28 mouse cellular contexts compared by ENCODE assay signal in the genomic region with DNA sequence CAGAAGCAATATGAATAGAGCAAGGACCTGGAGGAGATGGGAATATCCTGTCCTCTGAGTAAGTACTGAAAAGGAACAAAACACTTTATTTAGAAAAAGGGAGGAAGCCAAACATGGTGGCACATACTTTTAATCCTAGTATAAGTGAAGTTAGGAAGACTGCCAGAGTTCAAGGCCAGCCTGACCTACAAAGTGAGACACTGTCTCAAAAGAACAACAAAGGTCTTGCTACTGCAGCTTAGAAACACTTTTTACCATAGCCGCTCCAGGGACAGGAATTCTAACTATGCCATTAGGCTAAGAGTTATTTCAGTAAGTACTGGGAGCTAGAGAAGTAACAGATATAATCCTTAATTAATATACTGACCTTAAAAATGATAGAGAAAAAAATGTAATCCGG. TPM values are rescaled to one million over a fixed set of nuclear protein-coding genes. Genes with fewer than 3 reads are reported as not detected.
A peak's percentile ranks its signal among the peaks of the same experiment; 100 is the strongest.
DNase-seq lines count a peak whose midpoint lies in the region; ATAC-seq and TF ChIP-seq lines count a peak whose summit lies in the region.
"Had no signal": no experiment of that assay in that cellular context is flagged by ENCODE, and none has a peak within 500 bp of the region (broad histone marks: within the 10 kb centered on the region; RNA-seq: fewer than 3 reads in every experiment).

No protein-coding gene starts in this region.

- no peaks in the 10 kb centered on the region for H3K4me1 ChIP-seq in heart, adult 2 months (ENCODE audit: control insufficient read depth, insufficient read depth, low read length)
- peaks cover 3% of the 10 kb centered on the region; the same call in 1 of the 2 replicates for H3K4me1 ChIP-seq in heart, embryonic 15.5 days (replicated peaks)
- H3K4me1 ChIP-seq: embryonic facial prominence, embryonic 12.5 days; embryonic facial prominence, embryonic 15.5 days; hindbrain, embryonic 12.5 days; hindbrain, embryonic 15.5 days had no signal

- no peaks in the 10 kb centered on the region for H3K9me3 ChIP-seq in heart, embryonic 15.5 days (replicated peaks)
- H3K9me3 ChIP-seq: embryonic facial prominence, embryonic 12.5 days; embryonic facial prominence, embryonic 15.5 days; hindbrain, embryonic 12.5 days; hindbrain, embryonic 15.5 days had no signal

- no peak for TF ChIP-seq EP300 in heart, adult 2 months (IDR thresholded peaks at IDR 0.05; ENCODE audit: insufficient read depth, low read depth, low read length)

- no peak for TF ChIP-seq POLR2A in heart, adult 2 months (IDR thresholded peaks at IDR 0.05; ENCODE audit: insufficient read depth, low read depth, low read length)

- H3K4me3 ChIP-seq in heart, adult 2 months, result no peak overlapping the region
- no peak overlapping the region for H3K4me3 ChIP-seq in heart, embryonic 15.5 days
- no peak overlapping the region for H3K4me3 ChIP-seq in left cerebral cortex, adult 2 months
- H3K4me3 ChIP-seq: embryonic facial prominence, embryonic 12.5 days; embryonic facial prominence, embryonic 15.5 days; hindbrain, embryonic 12.5 days; hindbrain, embryonic 15.5 days had no signal

- H3K27me3 ChIP-seq in heart, adult 2 months (ENCODE audit: control insufficient read depth, insufficient read depth, low read length), result no peaks in the 10 kb centered on the region
- no peaks in the 10 kb centered on the region for H3K27me3 ChIP-seq in heart, embryonic 15.5 days
- H3K27me3 ChIP-seq: CH12.LX; embryonic facial prominence, embryonic 12.5 days; embryonic facial prominence, embryonic 15.5 days; hindbrain, embryonic 12.5 days; hindbrain, embryonic 15.5 days had no signal

- H3K36me3 ChIP-seq in heart, adult 2 months (ENCODE audit: control insufficient read depth, insufficient read depth, low read length), result peaks cover 7% of the 10 kb centered on the region
- H3K36me3 ChIP-seq in heart, embryonic 15.5 days, result peaks cover 43% of the 10 kb centered on the region

- TF ChIP-seq CTCF in heart, adult 2 months (IDR thresholded peaks at IDR 0.05), result no peak
- TF ChIP-seq CTCF in left cerebral cortex, adult 2 months (IDR thresholded peaks at IDR 0.05), result no peak

- no peak overlapping the region for H3K4me2 ChIP-seq in heart, embryonic 15.5 days
- H3K4me2 ChIP-seq: embryonic facial prominence, embryonic 12.5 days; embryonic facial prominence, embryonic 15.5 days; hindbrain, embryonic 12.5 days; hindbrain, embryonic 15.5 days had no signal

- peak overlapping the region; percentile 16; the same call in 1 of the 2 replicates for H3K27ac ChIP-seq in heart, adult 2 months
- H3K27ac ChIP-seq in heart, embryonic 15.5 days, result peak overlapping the region; percentile 61
- H3K27ac ChIP-seq in left cerebral cortex, adult 2 months, result no peak overlapping the region
- H3K27ac ChIP-seq: embryonic facial prominence, embryonic 12.5 days; embryonic facial prominence, embryonic 15.5 days; hindbrain, embryonic 12.5 days; hindbrain, embryonic 15.5 days had no signal

- no peaks in the 10 kb centered on the region for H3K79me2 ChIP-seq in heart, adult 2 months (replicated peaks; ENCODE audit: control insufficient read depth, insufficient read depth, low read length)

- no peak overlapping the region for H3K9ac ChIP-seq in heart, adult 2 months (ENCODE audit: low read depth, low read length)
- no peak overlapping the region for H3K9ac ChIP-seq in heart, embryonic 15.5 days
- H3K9ac ChIP-seq: embryonic facial prominence, embryonic 12.5 days; embryonic facial prominence, embryonic 15.5 days; hindbrain, embryonic 12.5 days; hindbrain, embryonic 15.5 days had no signal

- WGBS in heart, adult 2 months, result 61% methylated on average over 2 of the region's 2 CpGs
- WGBS in heart, embryonic 15.5 days, result 46% methylated on average over 2 of the region's 2 CpGs

- DNase-seq in heart, adult 2 months, result no peak
- no peak for DNase-seq in heart, postnatal 14 days
- no peak for DNase-seq in heart, adult 8-10 months (ENCODE audit: low spot score)
- peak; percentile 16 for DNase-seq in ES-CJ7 (ENCODE audit: low read depth, low spot score)
- peak; percentile 63 for DNase-seq in ZHBTc4 (ENCODE audit: low read depth, low spot score)
- DNase-seq in left cerebral cortex, adult 2 months (ENCODE audit: extremely low spot score in 1 of 2, low spot score in 2 of 2), result no peak
- no peak for DNase-seq in cerebellum, adult 11-12 months
- DNase-seq: adrenal gland, postnatal 10 days; adrenal gland, postnatal 36 days; B cell, adult 2 months; cerebellum, adult 2 months; cerebellum, adult 9-11 months; cerebellum, postnatal 25 days; gastrocnemius, postnatal 25 days; kidney, adult 2 months had no signal

- ATAC-seq in heart, embryonic 15.5 days (replicated peaks; ENCODE audit: insufficient number of reproducible peaks, insufficient read depth, low FRiP score, low read depth), result no peak
- ATAC-seq: forebrain, embryonic 14.5 days; intestine, postnatal 0 days had no signal

- intact Hi-C loops in heart, adult 2 months (cut with DNase I), result no loop called here
- intact Hi-C loops in heart, postnatal 14 days (cut with DNase I), result no loop called here
- intact Hi-C loops in left cerebral cortex, adult 2 months (cut with DNase I), result no loop called here

RNA-seq across cellular contexts. Expression of a gene that starts 15.2 kb away (rescaled TPM):
- not detected for total RNA-seq in heart, adult 2 months (2021)
- polyA plus RNA-seq in heart, adult 2 months (2012; rRNA removed), result 0.08 and 0.18 TPM in 2 replicates
- not detected for total RNA-seq in heart, postnatal 14 days (2021)
- polyA plus RNA-seq in heart, embryonic 15.5 days (2015; fragmentation: Nextera tagmentation; extraction: Ambion mirVana), result 0.21 and 0.22 TPM in 2 replicates
- total RNA-seq in heart, adult 8-10 months (2022), result not detected
- not detected for total RNA-seq in left cerebral cortex, adult 2 months (2021)
- total RNA-seq: adrenal gland, adult 18-20 months; adrenal gland, postnatal 10 days; adrenal gland, postnatal 36 days; CH12.LX; common myeloid progenitor, adult 5-6 weeks; gastrocnemius, adult 8-10 months; gastrocnemius, postnatal 25 days; hematopoietic stem cell, adult 5-6 weeks; MEL had no signal
- polyA plus RNA-seq: cerebellum, adult 2 months; intestine, postnatal 0 days; kidney, adult 2 months had no signal

Comparison
In these comparisons a context has a peak if more than half of its experiments do, and no peak if none do; other contexts are left out.
1. DNase-seq: peak in ES-CJ7 (single experiment) and ZHBTc4 (single experiment); none in heart, adult 2 months (0 of 2), heart, postnatal 14 days (0 of 2), heart, adult 8-10 months (single experiment), left cerebral cortex, adult 2 months (0 of 2) and cerebellum, adult 11-12 months (single experiment).